Mouse (Mus musculus): ENCODE results near the gene 2610001J05Rik. TPM values are rescaled to one million over a fixed set of nuclear protein-coding genes. Genes with fewer than 3 reads are reported as not detected.

2610001J05Rik gene
- polyA plus RNA-seq, 1 experiment from 2014 or later, result 82.5 TPM

GRCm38 (mm10) chr6:13837916-13838676 is 33.2 kb downstream of the 2610001J05Rik start:
- Histone ChIP-seq H3K4me1 (ENCODE audit: control insufficient read depth, insufficient read depth, low read length) (no peaks in the 10 kb centered on the region), H3K4me2 (ENCODE audit: low read depth, low read length) (peak overlapping the region; percentile 90), H3K9ac (ENCODE audit: low read depth, low read length) (peak overlapping the region; percentile 87), H3K36me3 (ENCODE audit: control insufficient read depth, insufficient read depth, low read length) (no peaks in the 10 kb centered on the region), H3K9me3 (ENCODE audit: control insufficient read depth, low read length) (no peaks in the 10 kb centered on the region), H3K27me3 (replicated peaks; ENCODE audit: control insufficient read depth, insufficient read depth, low read length) (no peaks in the 10 kb centered on the region), H3K4me3 (ENCODE audit: low read depth, low read length) (peak overlapping the region; percentile 63), H3K27ac (replicated peaks; ENCODE audit: low read depth, low read length) (peak overlapping the region; percentile 86)
- 2% methylated on average over 19 of the region's 19 CpGs for WGBS
- ATAC-seq (ENCODE audit: low read depth), result peak; percentile 30; the same call in 1 of the 2 replicates
- DNase-seq (ENCODE audit: low spot score), result peak; percentile 11

- no peak overlapping the region for H3K27ac ChIP-seq (replicated peaks; ENCODE audit: low read depth, low read length)
- H3K9ac ChIP-seq (ENCODE audit: low read depth, low read length), result no peak overlapping the region; the same call in 1 of the 2 replicates
- no peaks in the 10 kb centered on the region for H3K9me3 ChIP-seq (ENCODE audit: control insufficient read depth, low read length)
- DNase-seq (ENCODE audit: low spot score) (no peak), ATAC-seq (ENCODE audit: low read depth) (no peak)
- H3K4me2 ChIP-seq (ENCODE audit: low read depth, low read length), result peak overlapping the region; percentile 90
- peak overlapping the region; percentile 63 for H3K4me3 ChIP-seq (ENCODE audit: low read depth, low read length)
- 76% methylated on average over 3 of the region's 3 CpGs for WGBS
- no peaks in the 10 kb centered on the region for H3K27me3 ChIP-seq (replicated peaks; ENCODE audit: control insufficient read depth, insufficient read depth, low read length)
- no peaks in the 10 kb centered on the region for H3K36me3 ChIP-seq (ENCODE audit: control insufficient read depth, insufficient read depth, low read length)
- no peaks in the 10 kb centered on the region for H3K4me1 ChIP-seq (ENCODE audit: control insufficient read depth, insufficient read depth, low read length)
Observed at GRCm38 (mm10) chr6:13836967-13837570, 34.2 kb downstream of the 2610001J05Rik start.

- ATAC-seq (ENCODE audit: low read depth) (peak; percentile 51; the same call in 1 of the 2 replicates), DNase-seq (ENCODE audit: low spot score) (peak; percentile 41)
- Histone ChIP-seq H3K9me3 (ENCODE audit: control insufficient read depth, low read length) (no peaks in the 10 kb centered on the region), H3K9ac (ENCODE audit: low read depth, low read length) (no peak overlapping the region), H3K36me3 (ENCODE audit: control insufficient read depth, insufficient read depth, low read length) (no peaks in the 10 kb centered on the region), H3K4me1 (ENCODE audit: control insufficient read depth, insufficient read depth, low read length) (no peaks in the 10 kb centered on the region), H3K4me3 (ENCODE audit: low read depth, low read length) (no peak overlapping the region), H3K27ac (replicated peaks; ENCODE audit: low read depth, low read length) (peak overlapping the region; percentile 18; the same call in 1 of the 2 replicates), H3K27me3 (replicated peaks; ENCODE audit: control insufficient read depth, insufficient read depth, low read length) (no peaks in the 10 kb centered on the region), H3K4me2 (ENCODE audit: low read depth, low read length) (peak overlapping the region; percentile 35)
- WGBS, result 57% methylated on average over 17 of the region's 17 CpGs
Observed at GRCm38 (mm10) chr6:13835720-13836665, 35.3 kb downstream of the 2610001J05Rik start.

GRCm38 (mm10) chr6:13832770-13833169 is 38.5 kb downstream of the 2610001J05Rik start:
- Histone ChIP-seq H3K9ac (ENCODE audit: low read depth, low read length) (no peak overlapping the region), H3K4me1 (ENCODE audit: control insufficient read depth, insufficient read depth, low read length) (no peaks in the 10 kb centered on the region), H3K36me3 (ENCODE audit: control insufficient read depth, insufficient read depth, low read length) (no peaks in the 10 kb centered on the region), H3K4me3 (ENCODE audit: low read depth, low read length) (no peak overlapping the region), H3K4me2 (ENCODE audit: low read depth, low read length) (no peak overlapping the region), H3K27me3 (replicated peaks; ENCODE audit: control insufficient read depth, insufficient read depth, low read length) (no peaks in the 10 kb centered on the region), H3K9me3 (ENCODE audit: control insufficient read depth, low read length) (no peaks in the 10 kb centered on the region), H3K27ac (replicated peaks; ENCODE audit: low read depth, low read length) (no peak overlapping the region)
- 65% methylated on average over 2 of the region's 2 CpGs for WGBS
- DNase-seq (ENCODE audit: low spot score) (no peak), ATAC-seq (ENCODE audit: low read depth) (no peak)

GRCm38 (mm10) chr6:13828877-13829276 is 42.4 kb downstream of the 2610001J05Rik start:
- DNase-seq (ENCODE audit: low spot score), result no peak
- ATAC-seq (ENCODE audit: low read depth), result no peak
- Histone ChIP-seq H3K36me3 (ENCODE audit: control insufficient read depth, insufficient read depth, low read length) (no peaks in the 10 kb centered on the region), H3K4me2 (ENCODE audit: low read depth, low read length) (no peak overlapping the region), H3K9me3 (ENCODE audit: control insufficient read depth, low read length) (no peaks in the 10 kb centered on the region), H3K4me1 (ENCODE audit: control insufficient read depth, insufficient read depth, low read length) (no peaks in the 10 kb centered on the region), H3K9ac (ENCODE audit: low read depth, low read length) (no peak overlapping the region), H3K27me3 (replicated peaks; ENCODE audit: control insufficient read depth, insufficient read depth, low read length) (no peaks in the 10 kb centered on the region), H3K27ac (replicated peaks; ENCODE audit: low read depth, low read length) (no peak overlapping the region), H3K4me3 (ENCODE audit: low read depth, low read length) (no peak overlapping the region)
- 73% methylated on average over 1 of the region's 1 CpGs for WGBS

Other genes with a start within 250 kb of the 2610001J05Rik start
- gene Bmt2, start 193.6 kb downstream of the 2610001J05Rik start, polyA plus RNA-seq (2014; fragmentation: Nextera tagmentation; extraction: Ambion mirVana), result 15.2 and 17.1 TPM in 2 replicates
- gene Gpr85, start 31.6 kb downstream of the 2610001J05Rik start, polyA plus RNA-seq (2014; fragmentation: Nextera tagmentation; extraction: Ambion mirVana), result 6.1 and 7.4 TPM in 2 replicates

All from embryonic facial prominence, embryonic 14.5 days (tissue).